Mouse (Mus musculus) bone marrow, adult 2 months (tissue): ENCODE results near the gene Mmrn1.

Experiments
- CTCF ChIP-seq: fragments of 200-500 bp; IDR thresholded peaks from 2 replicates; pipeline ENCODE4 v1.5.1; 2011; ENCODE audit warnings: low read length, control low read depth; ENCODE audit not compliant: control insufficient read depth, insufficient read depth
- POLR2A ChIP-seq: fragments of 200-500 bp; IDR thresholded peaks from 2 replicates; pipeline ENCODE4 v1.6.1; 2011; ENCODE audit warnings: low read depth, mild to moderate bottlenecking, control low read depth, low read length, borderline replicate concordance; ENCODE audit not compliant: control insufficient read depth

GRCm38 (mm10) chr6:60985919-60986318 is 61.1 kb downstream of the Mmrn1 start:
- TF ChIP-seq CTCF: no peak
- TF ChIP-seq POLR2A: no peak
